Mouse (Mus musculus) heart, embryonic 14.5 days (tissue): Measurements from ENCODE around the gene Gpr18. TPM values are rescaled to one million over a fixed set of nuclear protein-coding genes. Genes with fewer than 3 reads are reported as not detected.

Source experiments
- ATAC-seq: fragments of 200-750 bp; cut with Nextera tagmentation; 2 replicates; pipeline ENCODE4 v1.8.0; 2017; ENCODE audit warnings: low read depth, moderate TSS enrichment; ENCODE audit not compliant: insufficient number of reproducible peaks, insufficient read depth, low FRiP score
- H3K27ac ChIP-seq, 2 experiments: fragments of 200-500 bp in 1 of 2; fragments of 300-500 bp in 1 of 2; sonication (generic) in 1 of 2; replicated peaks in 1 of 2; 2 replicates each; pipeline ENCODE4 v1.5.1; 2012 to 2014; ENCODE audit warnings: low read depth in 2 of 2, low read length in 2 of 2, control low read depth in 1 of 2, mild to moderate bottlenecking in 1 of 2, mixed read lengths in 1 of 2; ENCODE audit not compliant: control insufficient read depth in 1 of 2, insufficient read depth in 1 of 2
- H3K27me3 ChIP-seq: fragments of 300-500 bp; sonication (generic); 2 replicates; pipeline ENCODE4 v1.6.1; 2014; ENCODE audit warnings: mild to moderate bottlenecking, low read length, control low read depth; ENCODE audit not compliant: control insufficient read depth, insufficient read depth
- H3K36me3 ChIP-seq: fragments of 300-500 bp; sonication (generic); 2 replicates; pipeline ENCODE4 v1.6.1; 2014; ENCODE audit warnings: mild to moderate bottlenecking, control low read depth, low read length, mixed read lengths; ENCODE audit not compliant: control insufficient read depth, insufficient read depth
- H3K4me1 ChIP-seq, 2 experiments: fragments of 200-500 bp in 1 of 2; fragments of 300-500 bp in 1 of 2; sonication (generic) in 1 of 2; 2 replicates each; pipeline ENCODE4 v1.6.1; 2012 to 2014; ENCODE audit warnings: low read length in 2 of 2, control low read depth in 1 of 2, mixed read lengths in 1 of 2; ENCODE audit not compliant: control insufficient read depth in 2 of 2, insufficient read depth in 2 of 2
- H3K4me2 ChIP-seq: fragments of 300-500 bp; sonication (generic); 2 replicates; pipeline ENCODE4 v1.6.1; 2014; ENCODE audit warnings: mild to moderate bottlenecking, low read length
- H3K4me3 ChIP-seq, 2 experiments: fragments of 200-500 bp in 1 of 2; fragments of 300-500 bp in 1 of 2; sonication (generic) in 1 of 2; 2 replicates each; pipeline ENCODE4 v1.5.1; 2012 to 2014; ENCODE audit warnings: low read length in 2 of 2, mild to moderate bottlenecking in 2 of 2, control low read depth in 1 of 2, low read depth in 1 of 2, moderate library complexity in 1 of 2; ENCODE audit not compliant: control insufficient read depth in 1 of 2, insufficient read depth in 1 of 2
- H3K9ac ChIP-seq: fragments of 300-500 bp; sonication (generic); 2 replicates; pipeline ENCODE4 v1.6.1; 2014; ENCODE audit warnings: mild to moderate bottlenecking, low read length
- H3K9me3 ChIP-seq: fragments of 300-500 bp; sonication (generic); 2 replicates; pipeline ENCODE4 v1.6.1; 2016; ENCODE audit warnings: low read length, control low read depth; ENCODE audit not compliant: control insufficient read depth
- WGBS: fragments of 180-500 bp; shearing (Covaris S2); extraction: QIAGEN DNeasy Blood & Tissue Kit; methylation state at CpG from one replicate; pipeline ENCODE4 v1.1.7; 2014; 5-methylcytosine and 5-hydroxymethylcytosine counted together
- polyA plus RNA-seq: library from polyadenylated mRNA; unstranded; fragments of >200 nt; fragmentation: Nextera tagmentation; extraction: Ambion mirVana; gene quantifications from 2 replicates; pipeline ENCODE4 v1.2.1, GENCODE M21; 2014

The Gpr18 gene
- not detected in 2 replicates for polyA plus RNA-seq

GRCm38 (mm10) chr14:121915621-121916020 is at the start of gene Gpr18:
Gene Gpr18 (minus strand): TSS chr14:121915781.
- peaks cover 4 to 8% of the 10 kb centered on the region in 2 experiments for H3K4me1 ChIP-seq
- H3K4me3 ChIP-seq, result no peak within 1 kb of the TSS
- WGBS, result 66% methylated on average over 8 of the region's 8 CpGs
- no peak for ATAC-seq
- no peaks in the 10 kb centered on the region for H3K27me3 ChIP-seq
- no peak within 1 kb of the TSS for H3K27ac ChIP-seq
- H3K9ac ChIP-seq, result no peak within 1 kb of the TSS
- no peaks in the 10 kb centered on the region for H3K9me3 ChIP-seq
- no peak within 1 kb of the TSS for H3K4me2 ChIP-seq
- H3K36me3 ChIP-seq, result peaks cover 32% of the 10 kb centered on the region

- Histone ChIP-seq H3K9ac (peak within 1 kb of the TSS; percentile 47), H3K4me3 (peak within 1 kb of the TSS in 1 of 2 experiments; percentile 14; a peak in 1 of 4 replicates), H3K27ac (peak within 1 kb of the TSS; percentile 49 to 51), H3K36me3 (no peaks in the 10 kb centered on the region), H3K9me3 (no peaks in the 10 kb centered on the region), H3K4me1 (peaks cover 19 to 48% of the 10 kb centered on the region in 2 experiments), H3K4me2 (peak within 1 kb of the TSS; percentile 50), H3K27me3 (no peaks in the 10 kb centered on the region)
- 18% methylated on average over 6 of the region's 6 CpGs for WGBS
- no peak for ATAC-seq
Observed at GRCm38 (mm10) chr14:121964990-121965389, 49.4 kb upstream of the Gpr18 start, which contains the start of gene Gpr183. Gene Gpr183 (minus strand): TSS chr14:121965195.

- no peaks in the 10 kb centered on the region for H3K9me3 ChIP-seq
- ATAC-seq, result no peak
- WGBS, result 35% methylated on average over 4 of the region's 4 CpGs
- H3K4me2 ChIP-seq, result peak overlapping the region; percentile 50
- H3K36me3 ChIP-seq, result no peaks in the 10 kb centered on the region
- H3K4me3 ChIP-seq, result peak overlapping the region in 1 of 2 experiments; percentile 8; a peak in 1 of 4 replicates
- peak overlapping the region; percentile 47 for H3K9ac ChIP-seq
- peak overlapping the region; percentile 49 to 51 for H3K27ac ChIP-seq
- no peaks in the 10 kb centered on the region for H3K27me3 ChIP-seq
- H3K4me1 ChIP-seq, result peaks cover 19 to 48% of the 10 kb centered on the region in 2 experiments
Observed at GRCm38 (mm10) chr14:121963942-121964335, 48.4 kb upstream of the Gpr18 start.

GRCm38 (mm10) chr14:121963251-121963941 is 47.8 kb upstream of the Gpr18 start:
- Histone ChIP-seq H3K27ac (peak overlapping the region; percentile 49 to 51; a peak in 3 of 4 replicates), H3K9me3 (no peaks in the 10 kb centered on the region), H3K4me1 (peaks cover 19 to 48% of the 10 kb centered on the region in 2 experiments), H3K4me2 (peak overlapping the region; percentile 50), H3K27me3 (no peaks in the 10 kb centered on the region), H3K4me3 (peak overlapping the region in 1 of 2 experiments; percentile 8; a peak in 1 of 4 replicates), H3K9ac (peak overlapping the region; percentile 47), H3K36me3 (no peaks in the 10 kb centered on the region)
- no peak for ATAC-seq
- 55% methylated on average over 9 of the region's 9 CpGs for WGBS

- Histone ChIP-seq H3K9ac (0 out of 2 replicates have a peak overlapping the region, but pooled peaks have one; percentile 23), H3K4me2 (peak overlapping the region; percentile 49), H3K4me1 (peaks cover 19 to 48% of the 10 kb centered on the region in 2 experiments), H3K27ac (peak overlapping the region; percentile 15 to 55), H3K9me3 (no peaks in the 10 kb centered on the region), H3K27me3 (no peaks in the 10 kb centered on the region), H3K36me3 (no peaks in the 10 kb centered on the region), H3K4me3 (no peak overlapping the region)
- 66% methylated on average over 14 of the region's 14 CpGs for whole genome bisulfite sequencing
- ATAC-seq, result no peak
Observed at GRCm38 (mm10) chr14:121962128-121962890, 46.7 kb upstream of the Gpr18 start.

GRCm38 (mm10) chr14:121961496-121962127 is 46.0 kb upstream of the Gpr18 start:
- Histone ChIP-seq H3K27ac (peak overlapping the region; percentile 15 to 67), H3K9ac (peak overlapping the region; percentile 41; the same call in 1 of the 2 replicates), H3K4me2 (peak overlapping the region; percentile 49), H3K9me3 (no peaks in the 10 kb centered on the region), H3K4me3 (no peak overlapping the region), H3K4me1 (peaks cover 19 to 48% of the 10 kb centered on the region in 2 experiments), H3K36me3 (no peaks in the 10 kb centered on the region), H3K27me3 (no peaks in the 10 kb centered on the region)
- WGBS, result 44% methylated on average over 12 of the region's 12 CpGs
- ATAC-seq, result no peak

GRCm38 (mm10) chr14:121960997-121961396 is 45.4 kb upstream of the Gpr18 start:
- Histone ChIP-seq H3K27me3 (no peaks in the 10 kb centered on the region), H3K36me3 (no peaks in the 10 kb centered on the region), H3K9ac (peak overlapping the region; percentile 41; the same call in 1 of the 2 replicates), H3K4me3 (no peak overlapping the region), H3K4me2 (peak overlapping the region; percentile 49), H3K4me1 (peaks cover 19 to 48% of the 10 kb centered on the region in 2 experiments), H3K27ac (peak overlapping the region; percentile 11 to 67; a peak in 2 of 4 replicates), H3K9me3 (no peaks in the 10 kb centered on the region)
- no peak for ATAC-seq
- 21% methylated on average over 6 of the region's 6 CpGs for WGBS
